Mouse (Mus musculus): Measurements from ENCODE around the gene Usb1.

The Usb1 gene

DNA sequence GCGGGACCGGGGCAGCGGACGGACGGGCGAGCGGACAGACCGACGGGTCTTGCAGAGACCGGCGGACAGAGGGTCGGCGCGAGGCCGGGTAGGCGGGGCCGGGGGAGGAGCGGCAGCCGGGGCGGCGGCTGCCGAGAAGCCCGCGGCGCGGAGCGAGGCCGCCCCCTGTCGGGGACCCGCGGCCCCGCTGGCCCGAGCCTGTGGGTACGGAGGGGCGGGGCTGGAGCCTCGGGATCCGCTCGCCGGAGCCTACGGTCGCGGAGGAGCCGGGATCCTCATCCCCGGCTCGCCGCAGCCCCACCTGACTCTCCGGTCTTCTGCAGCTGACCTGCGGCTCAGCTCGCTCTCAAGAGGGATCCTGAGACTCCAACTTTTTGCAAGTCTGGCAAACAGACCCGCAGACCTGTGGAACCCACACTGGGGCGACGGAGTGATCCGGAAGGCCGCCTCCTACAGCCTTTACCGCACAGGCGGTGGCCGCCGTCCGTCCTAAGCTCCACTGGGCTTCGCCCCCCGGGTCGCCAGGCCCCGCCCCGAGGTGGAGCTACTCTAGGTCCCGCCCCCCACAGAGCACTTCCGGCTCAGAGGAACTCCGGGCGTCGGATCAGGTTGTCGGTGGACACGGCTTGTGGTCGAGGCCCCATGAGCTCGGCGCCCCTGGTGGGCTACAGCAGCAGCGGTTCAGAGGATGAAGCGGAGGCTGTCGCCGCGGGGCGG lies at the start of gene Usb1, which contains the start of gene Zfp319:
TSS of gene Usb1 (plus strand) at position 565 of the 717 bp plus-strand sequence.
TSS of gene Zfp319 (minus strand) at position 231 of the 717 bp plus-strand sequence.
- DNase-seq = peak; percentile 96

DNA sequence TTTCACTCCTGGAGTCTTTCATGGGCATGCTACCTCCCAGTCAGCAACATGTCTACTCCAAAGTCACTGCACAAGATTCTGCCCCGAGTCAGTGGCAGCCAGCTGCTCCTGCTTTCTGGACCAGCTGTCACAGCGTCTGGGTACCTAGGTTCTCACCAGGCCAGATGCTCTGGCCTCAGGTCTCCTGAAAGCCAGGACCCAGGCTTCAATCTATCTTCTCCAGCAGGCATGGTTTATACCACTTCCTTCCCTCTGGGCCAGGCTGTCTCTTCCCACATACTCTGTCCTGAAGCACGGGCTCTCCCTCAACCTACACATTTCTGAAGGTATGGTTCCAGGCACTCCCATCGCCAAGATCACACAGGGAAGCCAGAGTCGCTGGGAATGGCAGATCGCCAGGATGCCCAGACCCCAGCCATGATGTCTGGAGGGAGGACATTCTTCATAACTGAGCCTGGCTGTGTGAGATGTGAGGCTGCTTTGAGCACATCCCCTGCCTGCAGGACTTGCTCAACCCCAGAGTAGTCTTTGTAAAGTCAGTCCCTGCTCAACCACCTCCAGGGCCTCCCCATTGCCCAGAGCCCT lies 42.9 kb upstream of the Usb1 start:
- no peak for DNase-seq

DNA sequence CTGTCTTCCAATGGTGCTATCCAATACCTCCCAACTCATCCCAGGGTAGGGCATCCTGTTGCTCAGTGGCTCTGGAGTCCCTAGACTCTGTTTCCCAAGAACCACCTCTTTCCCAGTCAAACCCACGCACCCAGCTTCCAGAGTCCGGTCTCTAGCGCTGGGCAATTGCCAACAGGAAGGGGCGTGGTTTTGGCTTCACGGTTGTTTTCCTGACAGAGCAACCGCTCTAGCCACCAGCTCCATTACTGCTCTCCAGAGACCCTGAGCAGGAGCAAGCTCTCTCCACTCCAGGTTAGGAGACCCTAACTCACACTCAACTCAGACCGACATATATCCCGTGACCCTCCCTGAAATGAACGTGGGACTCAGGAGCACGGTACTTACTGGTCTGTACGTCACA lies 38.9 kb upstream of the Usb1 start:
- DNase-seq = peak; percentile 92

DNA sequence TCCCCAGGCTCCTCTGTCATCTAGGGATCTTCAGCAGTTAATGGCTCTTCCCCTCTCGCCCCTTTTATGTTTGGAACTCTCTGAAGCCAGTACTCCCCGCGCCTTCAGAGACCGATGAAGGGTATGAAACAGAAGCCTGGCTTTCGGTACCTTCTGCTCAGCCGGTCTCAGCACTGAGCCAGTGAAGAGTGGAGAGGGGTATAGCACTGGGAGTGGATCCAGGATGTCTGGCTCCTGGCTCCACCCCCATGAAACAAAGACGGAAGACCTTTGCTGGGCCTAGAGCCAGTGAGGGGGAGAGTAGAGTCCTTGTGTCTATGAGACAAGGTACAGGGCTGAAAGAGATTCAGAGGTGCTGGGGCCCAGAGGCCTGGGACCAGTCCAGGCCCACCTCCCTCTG lies 38.2 kb upstream of the Usb1 start:
- peak; percentile 55 for DNase-seq

DNA sequence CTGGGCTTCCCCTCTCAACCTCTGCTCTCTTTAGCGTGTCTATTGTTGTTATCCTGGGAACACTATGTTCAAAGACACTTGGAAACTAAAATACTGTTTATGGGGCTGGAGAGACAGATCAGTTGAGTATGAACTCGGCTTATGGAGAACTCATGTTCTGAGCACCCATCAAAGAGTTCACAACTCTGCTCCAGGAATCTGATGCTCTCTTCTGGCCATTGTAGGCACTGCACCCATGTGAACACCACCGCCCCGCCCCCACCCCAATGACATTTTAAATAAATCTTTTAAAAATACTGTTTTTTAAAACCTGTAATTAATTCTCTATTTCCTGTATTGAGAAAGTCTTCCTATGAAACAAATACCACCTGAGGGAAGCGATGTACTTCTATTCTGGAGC lies 29.7 kb upstream of the Usb1 start:
- DNase-seq = peak; percentile 62

DNA sequence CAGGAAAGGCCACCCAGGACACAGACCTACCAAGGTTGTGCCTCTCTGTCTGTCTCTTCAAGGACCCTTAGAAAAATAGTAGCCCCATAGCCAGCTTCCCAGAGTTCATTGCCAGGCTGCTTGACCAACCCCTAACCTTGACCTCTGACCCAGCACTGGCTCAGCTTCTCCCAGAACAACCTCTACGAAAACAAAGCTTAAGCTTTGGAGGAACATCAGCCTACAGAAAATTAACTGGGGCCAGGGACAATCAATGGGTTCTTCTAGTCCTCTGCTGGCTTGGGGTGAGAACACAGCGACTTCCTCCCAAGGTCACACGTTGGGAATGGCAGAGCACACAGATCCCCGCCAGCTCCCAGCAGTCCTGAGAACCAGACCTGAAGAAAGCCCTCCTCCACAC lies 26.6 kb upstream of the Usb1 start:
- no peak for DNase-seq

DNA sequence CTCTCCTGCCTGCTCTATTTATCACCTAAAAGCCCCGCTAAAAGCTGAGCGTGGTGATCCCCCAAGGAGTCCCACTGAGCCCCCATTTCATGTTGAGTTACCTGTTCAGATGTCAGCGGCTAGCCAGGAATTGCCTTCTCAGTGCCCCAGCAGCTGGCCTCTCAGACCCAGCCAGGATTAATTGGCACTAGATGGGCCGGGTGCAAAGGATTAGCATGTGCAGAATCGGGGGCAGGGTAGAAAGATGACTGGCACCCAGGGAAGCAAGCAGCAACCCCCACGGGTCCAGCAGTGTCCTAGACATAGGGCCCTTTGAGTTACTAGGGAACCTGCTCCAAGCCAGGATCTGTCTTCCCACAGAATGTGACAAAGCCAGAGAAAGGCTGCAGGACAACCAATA lies 25.7 kb upstream of the Usb1 start, which contains the start of gene Cngb1:
TSS of gene Cngb1 (minus strand) at position 155 of the 400 bp plus-strand sequence.
- DNase-seq = no peak

DNA sequence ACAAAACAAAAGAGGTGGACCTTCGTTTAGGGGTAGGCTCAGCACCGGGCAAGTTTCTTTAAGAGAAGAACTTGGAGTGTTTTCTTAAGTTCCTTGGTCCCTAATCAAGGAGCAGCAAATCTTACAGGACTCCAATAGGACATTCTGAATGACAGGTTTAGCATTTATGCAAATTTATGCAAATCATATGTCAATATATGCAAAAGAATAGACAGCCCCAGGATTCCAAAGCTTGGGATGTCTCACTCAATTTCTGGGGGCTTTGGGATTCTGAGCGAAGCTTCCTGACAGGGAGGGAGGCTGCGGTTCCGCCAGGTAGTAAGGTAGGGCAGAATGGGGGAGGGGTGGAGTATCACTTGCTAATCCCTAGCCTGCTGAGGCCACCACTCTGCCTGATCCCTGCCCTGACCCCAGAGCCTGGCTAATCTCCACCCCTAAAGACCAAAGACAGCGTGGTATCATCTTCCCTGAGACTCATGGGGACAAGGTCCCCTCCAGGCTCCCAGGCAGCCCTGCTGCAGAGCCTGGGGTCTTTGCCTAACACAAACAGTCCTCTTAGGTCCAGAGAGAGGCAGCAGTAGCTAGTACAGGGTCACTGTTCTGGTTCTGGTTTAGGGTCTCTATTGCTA lies 21.6 kb upstream of the Usb1 start, which contains the start of gene Tepp:
TSS of gene Tepp (plus strand) at position 225 of the 629 bp plus-strand sequence.
- no peak for DNase-seq

DNA sequence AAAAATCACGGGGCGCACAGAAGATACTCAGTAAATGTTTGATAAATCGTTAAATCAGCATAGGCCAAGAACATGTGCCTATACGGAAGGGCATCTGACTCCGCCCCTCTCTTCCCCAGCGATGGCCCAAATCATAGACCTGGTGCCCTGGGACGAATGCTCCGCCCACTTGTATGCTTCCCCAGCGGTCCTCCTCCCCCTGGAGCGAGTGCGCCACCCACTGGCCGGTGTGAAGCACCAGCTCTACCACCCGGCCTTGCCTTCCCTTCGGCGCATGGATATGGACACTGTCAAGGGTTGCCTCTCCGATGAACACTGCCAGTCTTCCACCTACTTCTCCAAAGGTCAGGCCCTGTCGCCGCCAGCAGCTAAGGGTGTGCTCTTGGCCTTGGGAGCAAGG lies 19.2 kb upstream of the Usb1 start:
- DNase-seq = no peak

DNA sequence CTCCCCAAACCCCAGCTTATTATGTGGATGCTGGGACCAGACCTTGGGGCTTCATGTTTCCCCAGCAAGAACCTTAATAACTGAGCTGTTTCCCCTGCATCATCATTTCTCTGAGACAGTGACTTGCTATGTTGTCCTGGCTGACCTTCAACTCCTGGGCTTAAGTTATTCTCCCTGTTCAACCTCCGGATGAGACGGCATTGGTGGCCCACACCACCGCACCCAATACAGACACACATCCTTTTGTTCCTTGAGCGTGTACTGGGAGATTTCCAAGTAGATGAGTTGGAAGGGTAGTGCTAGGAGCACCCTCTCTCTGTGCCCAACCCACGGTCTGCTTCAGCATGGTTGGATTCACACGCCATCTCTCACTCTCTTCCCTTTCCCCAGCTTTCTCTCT lies 18.2 kb upstream of the Usb1 start:
- DNase-seq = no peak

DNA sequence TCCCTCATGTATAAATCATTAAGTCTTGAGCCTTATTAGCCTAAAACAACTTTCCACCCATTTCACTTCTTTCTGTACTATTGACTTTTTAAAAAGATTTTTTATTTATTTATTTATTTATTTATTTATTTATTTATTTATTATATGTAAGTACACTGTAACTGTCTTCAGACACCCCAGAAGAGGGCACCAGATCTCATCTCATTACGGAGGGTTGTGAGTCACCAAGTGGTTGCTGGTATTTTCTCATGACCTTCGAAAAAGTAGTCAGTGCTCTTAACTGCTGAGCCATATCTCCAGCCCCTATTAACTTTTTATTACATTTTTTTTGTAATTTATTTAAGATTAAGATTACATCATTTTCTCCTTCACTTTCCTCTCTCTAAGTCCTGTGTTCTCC lies 17.4 kb upstream of the Usb1 start:
- DNase-seq = no peak

DNA sequence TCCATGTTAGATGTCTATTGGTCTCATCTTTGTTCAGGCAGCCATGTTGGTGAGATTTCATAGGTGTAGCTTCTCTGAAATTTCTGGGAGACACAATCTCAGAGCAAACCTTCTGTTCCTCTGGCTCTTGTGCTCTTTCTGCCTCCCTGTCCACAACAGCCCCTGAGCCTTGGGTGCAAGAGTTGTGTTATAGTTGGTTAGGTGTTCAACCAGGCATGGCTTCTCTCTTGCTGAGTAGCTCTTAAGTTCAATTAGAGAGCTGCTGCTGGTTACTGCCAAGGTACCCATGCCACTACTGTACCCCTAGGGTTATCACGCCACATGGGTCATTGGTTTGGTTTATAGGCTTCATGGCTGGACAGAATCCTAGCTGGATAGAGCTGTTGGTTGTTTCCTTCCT lies 16.7 kb upstream of the Usb1 start:
- DNase-seq = no peak

DNA sequence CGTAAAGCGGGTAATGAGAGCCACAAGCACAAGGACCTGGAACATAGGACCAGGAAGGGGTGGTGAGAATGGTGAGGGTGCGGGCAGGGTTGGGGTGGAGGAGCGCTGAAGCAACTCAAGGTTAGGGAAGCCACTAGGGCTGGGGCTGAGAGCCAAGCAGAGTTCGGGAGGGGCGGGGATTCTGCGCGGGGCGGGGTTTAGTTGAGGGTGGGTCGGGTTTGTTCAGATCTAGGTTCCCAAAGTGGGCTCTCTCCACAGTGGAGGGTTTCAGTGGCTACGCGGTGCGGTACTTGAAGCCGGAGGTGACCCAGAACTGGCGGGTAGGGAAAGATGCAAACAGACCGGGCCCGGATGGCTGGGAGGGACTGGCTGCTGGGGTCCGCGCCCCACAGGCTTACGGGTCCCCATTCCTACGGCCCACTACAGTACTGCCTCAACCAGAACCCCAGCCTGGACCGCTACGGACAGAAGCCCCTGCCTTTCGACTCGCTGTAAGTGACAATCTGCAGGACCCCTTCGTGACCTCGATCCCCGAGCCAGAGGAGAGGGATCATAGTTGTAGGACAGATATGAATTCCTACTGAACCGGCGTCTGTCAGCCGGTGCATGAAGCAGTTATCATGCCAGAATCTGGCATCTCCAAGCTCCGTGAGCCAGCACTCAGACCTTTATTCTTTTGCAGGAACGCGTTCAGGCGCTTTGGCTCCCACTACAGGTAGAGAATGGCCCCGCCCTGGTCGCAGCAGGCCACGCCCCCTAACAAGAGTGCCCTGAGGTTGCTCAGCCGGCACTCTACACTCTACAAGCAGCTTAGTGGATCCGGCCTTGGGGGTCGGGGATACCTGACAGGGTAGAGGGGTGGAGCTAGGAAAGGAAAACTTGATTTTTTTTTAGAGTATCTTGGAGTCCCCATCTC lies 11.6 kb upstream of the Usb1 start:
- peak; percentile 82 for DNase-seq

DNA sequence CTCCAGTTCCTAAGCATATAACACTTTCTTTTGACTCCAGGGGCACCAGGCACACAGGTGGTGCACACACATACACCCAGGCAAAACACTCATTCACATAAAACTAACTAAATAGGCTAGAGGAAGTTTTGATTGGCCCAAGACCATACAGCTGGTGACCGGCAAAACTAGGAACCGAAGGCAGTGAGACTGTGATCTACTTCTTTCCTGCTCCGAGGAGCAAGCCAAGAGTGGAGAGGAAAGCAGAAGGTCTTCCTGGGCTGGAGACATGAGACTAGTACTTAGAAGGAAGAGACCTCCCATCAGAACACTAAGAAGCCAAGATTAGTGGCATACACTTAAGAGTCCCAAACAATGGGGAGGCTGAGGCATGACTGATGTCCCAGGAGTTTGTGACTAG lies 8.9 kb upstream of the Usb1 start:
- no peak for DNase-seq

DNA sequence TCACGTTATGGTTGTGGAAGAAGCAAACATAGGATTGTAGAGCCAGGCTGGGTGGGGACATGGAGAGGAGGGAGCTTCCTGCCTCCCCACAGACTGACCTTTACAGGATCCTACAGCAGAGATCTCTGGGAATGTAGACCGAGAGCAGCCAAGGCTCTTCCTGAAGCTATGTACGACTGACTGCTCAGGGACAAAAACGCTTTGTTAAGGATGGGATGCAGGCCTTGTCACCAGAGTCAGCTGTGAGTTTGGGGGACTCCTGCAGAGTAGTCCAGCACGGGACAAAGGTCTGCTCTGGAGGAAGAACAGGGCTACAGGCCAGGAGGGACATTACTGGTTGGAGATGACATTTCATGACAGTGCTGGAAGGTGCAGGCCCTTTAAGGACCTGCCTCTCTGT lies 7.4 kb upstream of the Usb1 start:
- DNase-seq = no peak

DNA sequence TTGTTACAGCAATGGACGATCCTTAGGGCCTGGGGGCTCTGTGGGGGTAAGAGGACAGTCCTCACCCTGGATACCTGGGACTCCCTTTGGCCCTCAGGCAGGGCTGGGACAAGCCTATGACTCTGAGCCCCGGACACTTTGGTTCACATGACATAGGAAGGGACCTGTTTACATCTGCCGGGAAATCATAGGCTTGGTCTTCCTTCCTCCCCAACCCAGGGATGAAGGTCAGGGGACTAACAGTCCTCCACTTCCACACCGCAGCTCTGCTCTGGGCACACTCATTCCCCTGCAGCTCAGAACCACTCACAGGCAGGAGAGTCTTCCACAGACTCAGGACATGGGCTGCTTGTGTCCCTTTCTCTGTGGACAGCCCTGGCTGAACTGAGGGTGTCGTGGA lies 5.3 kb upstream of the Usb1 start:
- no peak for DNase-seq

DNA sequence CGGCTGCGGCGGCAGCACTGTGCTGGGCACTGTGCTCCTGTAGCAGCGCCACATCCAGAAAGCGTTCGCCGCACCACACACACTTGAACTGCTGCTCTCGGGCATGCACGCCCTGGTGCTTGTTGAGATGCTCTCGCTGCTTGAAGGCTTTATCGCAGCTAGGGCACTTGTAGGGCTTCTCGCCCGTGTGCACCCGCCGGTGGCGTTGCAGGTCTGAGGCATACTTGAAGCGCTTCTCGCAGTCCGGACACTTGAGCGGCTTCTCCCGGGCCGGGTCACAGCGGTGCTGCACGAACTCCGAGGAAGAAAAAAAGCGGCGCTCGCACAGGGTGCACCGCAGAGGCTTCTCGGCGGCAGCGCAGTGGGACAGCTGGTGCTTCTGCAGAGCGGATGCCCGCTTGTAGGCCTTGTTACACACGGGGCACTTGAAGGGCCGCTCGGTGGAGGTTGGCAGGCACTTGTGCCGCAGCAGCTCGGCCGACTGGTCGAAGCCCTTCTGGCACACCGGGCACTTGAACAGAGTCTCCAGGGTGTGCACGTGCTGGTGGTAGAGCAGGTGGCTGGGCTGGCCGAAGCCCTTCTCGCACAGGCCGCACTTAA lies 4.1 kb upstream of the Usb1 start:
- DNase-seq = no peak

DNA sequence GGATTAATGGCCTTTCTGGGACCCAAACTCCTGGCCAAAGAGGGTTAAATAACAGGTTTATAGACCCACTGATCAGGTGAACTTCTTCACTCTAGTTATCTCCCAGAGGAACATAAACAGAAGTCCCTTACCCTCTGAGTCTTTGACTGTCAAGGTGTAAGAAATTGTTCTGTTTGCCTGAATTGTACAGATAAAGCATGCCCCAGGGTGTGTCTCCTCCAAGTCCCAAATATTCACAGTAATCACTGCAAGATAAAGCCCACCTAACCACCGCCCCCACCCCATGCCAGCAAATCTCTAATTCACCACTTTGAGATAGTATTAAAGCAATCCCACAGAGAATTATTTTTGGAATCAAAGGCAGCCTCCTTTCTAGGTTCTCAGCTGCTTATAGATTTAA lies 1.7 kb upstream of the Usb1 start:
- no peak for DNase-seq

DNA sequence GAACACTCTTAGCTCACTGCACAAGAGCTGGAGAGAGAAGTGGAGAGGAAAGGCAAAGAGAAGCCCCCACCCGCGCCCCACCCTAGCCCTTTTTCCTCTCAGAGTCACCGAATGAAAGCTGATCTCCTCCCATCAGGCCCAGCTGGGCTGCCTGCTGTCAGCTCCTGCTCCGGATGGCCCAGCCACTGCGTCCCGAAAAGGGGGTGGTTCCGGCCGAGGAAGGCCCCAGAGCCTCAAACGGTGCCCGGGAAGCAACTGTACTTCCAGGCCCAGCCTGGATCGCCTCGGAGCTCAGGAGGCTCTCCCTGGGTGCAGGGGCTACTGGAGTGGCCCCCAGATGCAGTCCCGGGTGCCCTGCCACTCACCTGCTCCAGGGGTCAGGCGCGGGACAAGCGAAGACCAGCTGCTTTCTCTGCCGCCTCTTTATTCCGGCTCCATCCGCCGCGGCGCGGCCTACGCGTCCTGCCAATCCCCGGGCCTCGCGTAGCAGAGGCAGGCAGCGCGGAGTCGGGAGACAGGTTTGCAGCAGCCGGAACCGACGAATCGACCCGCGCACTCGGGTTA lies 846 bp upstream of the Usb1 start:
- peak; percentile 66 for DNase-seq

DNA sequence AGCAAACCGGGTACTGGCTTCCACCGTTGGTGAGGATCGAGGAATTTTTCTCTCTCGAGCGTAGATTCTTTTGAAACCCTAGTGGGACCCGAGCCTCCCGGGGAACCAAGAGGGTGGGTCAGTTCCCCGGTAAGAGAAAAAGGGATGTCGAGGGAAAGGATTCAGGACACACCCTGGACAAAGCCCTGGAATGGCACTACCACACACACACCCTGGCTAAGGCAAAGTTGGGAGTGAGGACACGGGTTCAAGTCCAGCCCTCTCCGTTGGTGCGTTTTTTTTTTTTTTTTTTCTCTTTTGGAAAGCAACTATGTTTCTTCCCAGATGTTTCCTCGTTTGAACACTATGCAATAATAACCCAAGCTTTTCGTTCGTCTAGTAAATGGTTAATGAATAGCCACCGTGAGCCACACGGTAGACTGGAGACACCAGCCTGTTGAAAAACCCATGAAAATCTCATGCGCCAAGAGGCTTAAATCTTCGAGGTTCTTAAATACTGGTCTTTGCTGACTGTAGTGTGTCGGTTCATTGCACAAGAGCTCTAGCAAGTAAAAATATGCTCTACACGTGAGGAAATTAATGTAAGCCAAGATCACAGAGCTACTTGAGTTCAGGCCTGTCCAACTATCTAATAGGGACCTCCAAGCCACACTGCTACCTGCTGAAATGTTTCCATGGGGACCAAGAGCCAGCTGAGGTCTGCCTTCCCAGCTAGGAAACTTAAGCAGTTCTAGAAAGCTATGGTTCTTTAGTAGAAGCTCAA lies 534 bp downstream of the Usb1 start:
- DNase-seq = no peak

DNA sequence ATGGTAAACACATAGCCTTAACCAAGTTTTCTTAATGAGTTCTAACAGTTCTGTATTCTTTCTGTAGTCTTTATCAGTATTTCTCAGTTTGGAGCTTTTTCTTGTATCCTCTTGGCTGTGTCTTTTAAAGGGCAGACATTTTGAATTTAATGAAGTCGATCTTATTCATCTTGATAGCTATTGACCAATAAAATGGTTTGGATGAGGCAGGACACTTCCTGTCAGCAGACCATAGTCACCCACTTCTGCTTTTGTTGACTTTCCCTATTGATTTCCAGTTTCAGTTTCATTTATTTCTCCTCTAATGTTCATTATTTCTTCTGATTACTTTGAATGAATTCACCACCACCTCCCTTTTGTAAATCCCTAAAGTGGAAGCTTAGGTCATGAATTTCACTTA lies 3.6 kb downstream of the Usb1 start:
- no peak for DNase-seq

DNA sequence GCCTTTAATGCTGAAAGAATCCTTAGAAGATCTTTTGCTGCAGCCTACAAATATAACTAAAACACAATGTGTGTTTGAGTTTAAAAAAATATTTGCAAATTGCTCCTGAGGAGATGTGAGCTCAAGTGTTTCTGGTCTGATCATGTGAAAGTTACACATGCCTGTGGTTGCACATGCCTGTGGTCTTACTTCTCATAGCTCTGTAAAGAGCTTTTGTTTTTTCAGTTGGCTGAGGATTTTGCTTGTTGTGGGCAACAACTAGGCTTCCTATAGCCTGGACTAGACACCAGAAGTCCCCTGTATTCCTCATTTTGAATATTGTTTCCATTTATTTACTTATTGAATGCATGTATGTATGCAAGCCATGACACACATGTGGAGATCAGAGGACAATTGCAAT lies 4.3 kb downstream of the Usb1 start:
- no peak for DNase-seq

Measured in lung, postnatal 14 days (tissue).